Mouse (Mus musculus): ENCODE results near the gene Rasa3. TPM values are rescaled to one million over a fixed set of nuclear protein-coding genes. Genes with fewer than 3 reads are reported as not detected.

Rasa3 gene
- polyA plus RNA-seq, 1 experiment from 2014 or later: 23.0 TPM

GRCm38 (mm10) chr8:13597777-13598176, 79.6 kb downstream of the Rasa3 start:
- H3K4me1 ChIP-seq (ENCODE audit: control insufficient read depth, insufficient read depth, low read length): no peaks in the 10 kb centered on the region
- H3K27me3 ChIP-seq (ENCODE audit: control insufficient read depth, insufficient read depth, low read length): no peaks in the 10 kb centered on the region
- H3K9me3 ChIP-seq (ENCODE audit: control insufficient read depth, low read depth, low read length): no peaks in the 10 kb centered on the region
- no peak overlapping the region for H3K27ac ChIP-seq (ENCODE audit: low read length)
- WGBS: 90% methylated on average over 6 of the region's 6 CpGs
- H3K36me3 ChIP-seq (ENCODE audit: control insufficient read depth, insufficient read depth, low read length): no peaks in the 10 kb centered on the region
- no peak for ATAC-seq (ENCODE audit: insufficient number of reproducible peaks, insufficient read depth, low FRiP score, low read depth)
- H3K4me2 ChIP-seq (replicated peaks; ENCODE audit: low read depth, low read length): no peak overlapping the region
- H3K4me3 ChIP-seq (ENCODE audit: low read depth, low read length): no peak overlapping the region
- H3K9ac ChIP-seq (replicated peaks; ENCODE audit: low read depth, low read length): no peak overlapping the region

- 86% methylated on average over 6 of the region's 6 CpGs for WGBS
- H3K9ac ChIP-seq (replicated peaks; ENCODE audit: low read depth, low read length): no peak overlapping the region
- no peak for ATAC-seq (ENCODE audit: insufficient number of reproducible peaks, insufficient read depth, low FRiP score, low read depth)
- no peaks in the 10 kb centered on the region for H3K27me3 ChIP-seq (ENCODE audit: control insufficient read depth, insufficient read depth, low read length)
- H3K4me1 ChIP-seq (ENCODE audit: control insufficient read depth, insufficient read depth, low read length): no peaks in the 10 kb centered on the region
- no peaks in the 10 kb centered on the region for H3K9me3 ChIP-seq (ENCODE audit: control insufficient read depth, low read depth, low read length)
- H3K4me3 ChIP-seq (ENCODE audit: low read depth, low read length): no peak overlapping the region
- no peaks in the 10 kb centered on the region for H3K36me3 ChIP-seq (ENCODE audit: control insufficient read depth, insufficient read depth, low read length)
- no peak overlapping the region for H3K4me2 ChIP-seq (replicated peaks; ENCODE audit: low read depth, low read length)
- H3K27ac ChIP-seq (ENCODE audit: low read length): no peak overlapping the region
Measured at GRCm38 (mm10) chr8:13595861-13596260, 81.5 kb downstream of the Rasa3 start.

DNA sequence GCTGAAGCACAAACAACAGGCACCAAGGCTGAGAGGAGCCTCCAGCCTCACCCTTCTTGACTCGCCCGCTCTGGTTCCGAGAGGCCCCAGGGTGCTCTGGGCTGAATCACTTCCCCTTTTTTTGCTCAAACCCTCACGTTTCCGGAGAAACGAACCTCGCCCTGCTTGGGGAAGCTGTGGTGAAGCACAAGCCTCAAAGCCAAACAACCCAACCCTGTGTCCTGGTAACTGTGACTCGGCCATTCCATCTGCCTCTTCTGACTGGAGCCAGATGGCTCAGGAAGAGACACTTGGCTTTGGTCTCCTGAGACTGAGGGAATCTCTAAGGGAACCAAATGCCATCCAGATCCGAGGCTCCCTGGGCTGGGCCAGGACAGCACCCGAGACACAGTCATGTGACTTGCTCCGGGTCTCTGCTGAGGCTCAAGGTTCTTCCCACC, 82.5 kb downstream of the Rasa3 start:
- Histone ChIP-seq H3K9ac (replicated peaks; ENCODE audit: low read depth, low read length) (no peak overlapping the region), H3K4me3 (ENCODE audit: low read depth, low read length) (no peak overlapping the region), H3K9me3 (ENCODE audit: control insufficient read depth, low read depth, low read length) (no peaks in the 10 kb centered on the region), H3K27me3 (ENCODE audit: control insufficient read depth, insufficient read depth, low read length) (no peaks in the 10 kb centered on the region), H3K4me2 (replicated peaks; ENCODE audit: low read depth, low read length) (no peak overlapping the region), H3K4me1 (ENCODE audit: control insufficient read depth, insufficient read depth, low read length) (no peaks in the 10 kb centered on the region), H3K27ac (ENCODE audit: low read length) (0 out of 2 replicates have a peak overlapping the region, but pooled peaks have one; percentile 21), H3K36me3 (ENCODE audit: control insufficient read depth, insufficient read depth, low read length) (no peaks in the 10 kb centered on the region; the same call in 1 of the 2 replicates)
- 71% methylated on average over 11 of the region's 11 CpGs for WGBS
- ATAC-seq (ENCODE audit: insufficient number of reproducible peaks, insufficient read depth, low FRiP score, low read depth): 0 out of 2 replicates have a peak, but pooled peaks have one; percentile 20

DNA sequence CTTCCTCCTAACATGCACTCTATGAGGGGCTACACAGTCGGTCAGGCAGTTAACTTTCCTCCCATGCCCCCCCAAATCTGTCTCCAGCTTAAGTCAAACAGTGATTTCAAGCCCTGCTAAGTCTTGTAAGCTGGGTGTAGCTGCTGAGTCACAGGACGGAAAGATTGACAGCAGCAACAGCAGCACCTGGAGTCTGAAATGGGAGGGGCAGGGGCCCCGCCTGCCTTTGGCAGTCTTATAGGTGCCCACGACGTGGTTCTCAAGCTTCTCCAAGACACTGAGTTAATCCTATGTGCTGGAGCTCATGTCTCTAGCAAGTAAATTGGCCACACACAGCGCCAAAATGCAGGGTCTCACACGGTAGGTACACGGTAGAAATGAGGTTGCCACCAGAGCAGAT, 84.1 kb downstream of the Rasa3 start:
- Histone ChIP-seq H3K4me2 (replicated peaks; ENCODE audit: low read depth, low read length) (no peak overlapping the region), H3K27ac (ENCODE audit: low read length) (no peak overlapping the region), H3K4me3 (ENCODE audit: low read depth, low read length) (no peak overlapping the region), H3K36me3 (ENCODE audit: control insufficient read depth, insufficient read depth, low read length) (no peaks in the 10 kb centered on the region; the same call in 1 of the 2 replicates), H3K27me3 (ENCODE audit: control insufficient read depth, insufficient read depth, low read length) (no peaks in the 10 kb centered on the region), H3K9me3 (ENCODE audit: control insufficient read depth, low read depth, low read length) (no peaks in the 10 kb centered on the region), H3K4me1 (ENCODE audit: control insufficient read depth, insufficient read depth, low read length) (no peaks in the 10 kb centered on the region), H3K9ac (replicated peaks; ENCODE audit: low read depth, low read length) (no peak overlapping the region)
- WGBS: 80% methylated on average over 8 of the region's 8 CpGs
- ATAC-seq (ENCODE audit: insufficient number of reproducible peaks, insufficient read depth, low FRiP score, low read depth): peak; percentile 30; the same call in 1 of the 2 replicates

- Histone ChIP-seq H3K9ac (replicated peaks; ENCODE audit: low read depth, low read length) (no peak overlapping the region), H3K4me1 (ENCODE audit: control insufficient read depth, insufficient read depth, low read length) (no peaks in the 10 kb centered on the region), H3K36me3 (ENCODE audit: control insufficient read depth, insufficient read depth, low read length) (no peaks in the 10 kb centered on the region; the same call in 1 of the 2 replicates), H3K27ac (ENCODE audit: low read length) (no peak overlapping the region), H3K4me3 (ENCODE audit: low read depth, low read length) (no peak overlapping the region), H3K27me3 (ENCODE audit: control insufficient read depth, insufficient read depth, low read length) (no peaks in the 10 kb centered on the region), H3K9me3 (ENCODE audit: control insufficient read depth, low read depth, low read length) (no peaks in the 10 kb centered on the region), H3K4me2 (replicated peaks; ENCODE audit: low read depth, low read length) (no peak overlapping the region)
- no peak for ATAC-seq (ENCODE audit: insufficient number of reproducible peaks, insufficient read depth, low FRiP score, low read depth)
- WGBS: 86% methylated on average over 6 of the region's 6 CpGs
Measured at GRCm38 (mm10) chr8:13591246-13591645, 86.2 kb downstream of the Rasa3 start.

- no peaks in the 10 kb centered on the region for H3K9me3 ChIP-seq (ENCODE audit: control insufficient read depth, low read depth, low read length)
- H3K27ac ChIP-seq (ENCODE audit: low read length): no peak overlapping the region
- H3K4me1 ChIP-seq (ENCODE audit: control insufficient read depth, insufficient read depth, low read length): no peaks in the 10 kb centered on the region
- H3K27me3 ChIP-seq (ENCODE audit: control insufficient read depth, insufficient read depth, low read length): no peaks in the 10 kb centered on the region
- no peak overlapping the region for H3K4me3 ChIP-seq (ENCODE audit: low read depth, low read length)
- H3K9ac ChIP-seq (replicated peaks; ENCODE audit: low read depth, low read length): no peak overlapping the region
- no peak for ATAC-seq (ENCODE audit: insufficient number of reproducible peaks, insufficient read depth, low FRiP score, low read depth)
- no peaks in the 10 kb centered on the region; the same call in 1 of the 2 replicates for H3K36me3 ChIP-seq (ENCODE audit: control insufficient read depth, insufficient read depth, low read length)
- no peak overlapping the region for H3K4me2 ChIP-seq (replicated peaks; ENCODE audit: low read depth, low read length)
- WGBS: 73% methylated on average over 6 of the region's 6 CpGs
Measured at GRCm38 (mm10) chr8:13589071-13589470, 88.3 kb downstream of the Rasa3 start.

- H3K36me3 ChIP-seq (ENCODE audit: control insufficient read depth, insufficient read depth, low read length): peaks cover 17% of the 10 kb centered on the region
- no peak overlapping the region for H3K4me2 ChIP-seq (replicated peaks; ENCODE audit: low read depth, low read length)
- H3K4me1 ChIP-seq (ENCODE audit: control insufficient read depth, insufficient read depth, low read length): no peaks in the 10 kb centered on the region
- ATAC-seq (ENCODE audit: insufficient number of reproducible peaks, insufficient read depth, low FRiP score, low read depth): no peak
- no peaks in the 10 kb centered on the region for H3K9me3 ChIP-seq (ENCODE audit: control insufficient read depth, low read depth, low read length)
- 62% methylated on average over 8 of the region's 8 CpGs for WGBS
- H3K27me3 ChIP-seq (ENCODE audit: control insufficient read depth, insufficient read depth, low read length): no peaks in the 10 kb centered on the region
- no peak overlapping the region for H3K9ac ChIP-seq (replicated peaks; ENCODE audit: low read depth, low read length)
- no peak overlapping the region for H3K4me3 ChIP-seq (ENCODE audit: low read depth, low read length)
- H3K27ac ChIP-seq (ENCODE audit: low read length): no peak overlapping the region
Measured at GRCm38 (mm10) chr8:13584652-13585051, 92.8 kb downstream of the Rasa3 start.

- H3K4me2 ChIP-seq (replicated peaks; ENCODE audit: low read depth, low read length): no peak overlapping the region
- ATAC-seq (ENCODE audit: insufficient number of reproducible peaks, insufficient read depth, low FRiP score, low read depth): no peak
- no peak overlapping the region for H3K27ac ChIP-seq (ENCODE audit: low read length)
- WGBS: 86% methylated on average over 6 of the region's 6 CpGs
- no peaks in the 10 kb centered on the region for H3K4me1 ChIP-seq (ENCODE audit: control insufficient read depth, insufficient read depth, low read length)
- H3K9ac ChIP-seq (replicated peaks; ENCODE audit: low read depth, low read length): no peak overlapping the region
- no peaks in the 10 kb centered on the region for H3K27me3 ChIP-seq (ENCODE audit: control insufficient read depth, insufficient read depth, low read length)
- no peak overlapping the region for H3K4me3 ChIP-seq (ENCODE audit: low read depth, low read length)
- no peaks in the 10 kb centered on the region for H3K9me3 ChIP-seq (ENCODE audit: control insufficient read depth, low read depth, low read length)
- peaks cover 19% of the 10 kb centered on the region for H3K36me3 ChIP-seq (ENCODE audit: control insufficient read depth, insufficient read depth, low read length)
Measured at GRCm38 (mm10) chr8:13577869-13578268, 99.5 kb downstream of the Rasa3 start.

DNA sequence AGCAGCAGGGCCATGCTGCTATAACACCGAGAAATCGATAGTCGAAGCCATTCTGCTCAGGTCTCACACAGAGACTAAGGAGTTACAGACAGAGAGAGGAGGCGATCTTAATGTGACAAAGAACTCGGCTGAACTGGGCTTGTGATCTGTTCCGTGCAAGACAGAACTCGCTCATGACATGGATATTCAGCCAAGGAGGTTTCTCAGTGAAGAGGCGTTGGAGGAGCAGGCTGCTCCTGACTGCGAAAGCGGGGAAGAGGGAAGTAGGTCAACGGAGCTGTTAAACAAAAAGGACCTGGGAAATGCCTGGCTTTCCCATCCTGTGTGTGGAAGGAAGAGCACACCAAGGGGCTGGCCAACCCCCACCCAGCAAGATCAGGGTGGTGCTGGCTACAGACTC, 105.4 kb downstream of the Rasa3 start:
- Histone ChIP-seq H3K4me3 (ENCODE audit: low read depth, low read length) (no peak overlapping the region), H3K36me3 (ENCODE audit: control insufficient read depth, insufficient read depth, low read length) (peaks cover 6% of the 10 kb centered on the region; the same call in 1 of the 2 replicates), H3K4me1 (ENCODE audit: control insufficient read depth, insufficient read depth, low read length) (no peaks in the 10 kb centered on the region), H3K4me2 (replicated peaks; ENCODE audit: low read depth, low read length) (no peak overlapping the region), H3K27ac (ENCODE audit: low read length) (peak overlapping the region; percentile 27; the same call in 1 of the 2 replicates), H3K9ac (replicated peaks; ENCODE audit: low read depth, low read length) (no peak overlapping the region), H3K9me3 (ENCODE audit: control insufficient read depth, low read depth, low read length) (no peaks in the 10 kb centered on the region), H3K27me3 (ENCODE audit: control insufficient read depth, insufficient read depth, low read length) (no peaks in the 10 kb centered on the region)
- ATAC-seq (ENCODE audit: insufficient number of reproducible peaks, insufficient read depth, low FRiP score, low read depth): no peak
- WGBS: 84% methylated on average over 11 of the region's 11 CpGs
